10 mouse cellular contexts compared by ENCODE assay signal in genomic region chr11:120903159-120903850, GRCm38 (mm10). TPM values are rescaled to one million over a fixed set of nuclear protein-coding genes. Genes with fewer than 3 reads are reported as not detected.
DNase-seq lines count a peak whose midpoint lies in the region; ATAC-seq and TF ChIP-seq lines count a peak whose summit lies in the region.
"Had no signal": no experiment of that assay in that cellular context is flagged by ENCODE, and none has a peak within 500 bp of the region (broad histone marks: within the 10 kb centered on the region; RNA-seq: fewer than 3 reads in every experiment).

No protein-coding gene starts in this region.

- ATAC-seq in intestine, embryonic 15.5 days: peak; percentile 37
- no peak for ATAC-seq in stomach, postnatal 0 days (ENCODE audit: low FRiP score, low TSS enrichment)

- no peak for TF ChIP-seq CTCF in liver, adult 2 months (IDR thresholded peaks at IDR 0.05; ENCODE audit: low read depth, low read length)
- no peak for TF ChIP-seq CTCF in stomach, postnatal 0 days (IDR thresholded peaks at IDR 0.05; ENCODE audit: low read depth)

- no peaks in the 10 kb centered on the region for H3K27me3 ChIP-seq in heart, embryonic 10.5 days (ENCODE audit: insufficient read depth, poor library complexity, severe bottlenecking)
- H3K27me3 ChIP-seq in liver, adult 2 months (ENCODE audit: control insufficient read depth, insufficient read depth, low read length): no peaks in the 10 kb centered on the region
- H3K27me3 ChIP-seq in intestine, embryonic 15.5 days (replicated peaks): no peaks in the 10 kb centered on the region
- H3K27me3 ChIP-seq in stomach, postnatal 0 days (ENCODE audit: control insufficient read depth, insufficient read depth, low read length): no peaks in the 10 kb centered on the region

- H3K4me2 ChIP-seq in intestine, embryonic 15.5 days (replicated peaks): peak overlapping the region; percentile 33
- peak overlapping the region; percentile 15; the same call in 1 of the 2 replicates for H3K4me2 ChIP-seq in stomach, postnatal 0 days (replicated peaks; ENCODE audit: low read depth)

- no peak for TF ChIP-seq EP300 in stomach, postnatal 0 days (optimal IDR thresholded peaks at IDR 0.05)

- H3K27ac ChIP-seq in heart, embryonic 10.5 days: no peak overlapping the region
- H3K27ac ChIP-seq in liver, adult 2 months (replicated peaks; ENCODE audit: insufficient read depth, low read depth, low read length): peak overlapping the region; percentile 98
- H3K27ac ChIP-seq in intestine, embryonic 15.5 days: peak overlapping the region; percentile 68
- peak overlapping the region; percentile 56 for H3K27ac ChIP-seq in stomach, postnatal 0 days (replicated peaks)

- WGBS in heart, embryonic 10.5 days: 79% methylated on average over 24 of the region's 24 CpGs
- 10% methylated on average over 24 of the region's 24 CpGs for WGBS in liver, adult 2 months
- WGBS in intestine, embryonic 15.5 days: 59% methylated on average over 24 of the region's 24 CpGs
- 68% methylated on average over 24 of the region's 24 CpGs for WGBS in stomach, postnatal 0 days

- H3K4me1 ChIP-seq in heart, embryonic 10.5 days: peaks cover 17% of the 10 kb centered on the region
- H3K4me1 ChIP-seq in liver, adult 2 months (ENCODE audit: control insufficient read depth, insufficient read depth, low read length): peaks cover 14% of the 10 kb centered on the region
- H3K4me1 ChIP-seq in intestine, embryonic 15.5 days (replicated peaks): peaks cover 8% of the 10 kb centered on the region
- H3K4me1 ChIP-seq in stomach, postnatal 0 days (replicated peaks; ENCODE audit: control insufficient read depth, insufficient read depth): no peaks in the 10 kb centered on the region

- TF ChIP-seq POLR2A in liver, adult 2 months (IDR thresholded peaks at IDR 0.05; ENCODE audit: extremely low read depth, insufficient read depth, low read length): no peak

- peak; percentile 22 to 31 for DNase-seq in heart, adult 18-20 months
- DNase-seq in heart, embryonic 10.5 days (ENCODE audit: low spot score): no peak
- DNase-seq in liver, adult 2 months (ENCODE audit: extremely low read depth, low read depth, low spot score): peak; percentile 91
- no peak for DNase-seq in liver
- DNase-seq in stomach, postnatal 0 days (ENCODE audit: low spot score): no peak
- DNase-seq in embryo, embryonic 10 days (ENCODE audit: low spot score): no peak
- DNase-seq in retina, postnatal 1 day: no peak
- DNase-seq: cerebellum, adult 9-11 months had no signal

- H3K4me3 ChIP-seq in heart, embryonic 10.5 days: no peak overlapping the region
- H3K4me3 ChIP-seq in liver, adult 2 months (ENCODE audit: insufficient read depth, low read depth, low read length): peak overlapping the region; percentile 50
- no peak overlapping the region for H3K4me3 ChIP-seq in intestine, embryonic 15.5 days (replicated peaks)
- no peak overlapping the region for H3K4me3 ChIP-seq in stomach, postnatal 0 days (ENCODE audit: low read depth, low read length)
- H3K4me3 ChIP-seq: erythroblast, embryonic 14.5 days had no signal

- H3K9ac ChIP-seq in liver, adult 2 months (ENCODE audit: low read depth, low read length): peak overlapping the region; percentile 69
- H3K9ac ChIP-seq in intestine, embryonic 15.5 days: no peak overlapping the region
- no peak overlapping the region for H3K9ac ChIP-seq in stomach, postnatal 0 days (ENCODE audit: low read length)

- H3K36me3 ChIP-seq in heart, embryonic 10.5 days: peaks cover 18% of the 10 kb centered on the region; the same call in 1 of the 2 replicates
- H3K36me3 ChIP-seq in liver, adult 2 months (ENCODE audit: control insufficient read depth, insufficient read depth, low read length): no peaks in the 10 kb centered on the region
- H3K36me3 ChIP-seq in intestine, embryonic 15.5 days: no peaks in the 10 kb centered on the region; the same call in 1 of the 2 replicates
- H3K36me3 ChIP-seq in stomach, postnatal 0 days (ENCODE audit: control insufficient read depth, insufficient read depth, low read length): no peaks in the 10 kb centered on the region

- H3K79me2 ChIP-seq in liver, adult 2 months (ENCODE audit: control insufficient read depth, insufficient read depth, low read length): no peaks in the 10 kb centered on the region

- no peaks in the 10 kb centered on the region for H3K9me3 ChIP-seq in heart, embryonic 10.5 days
- no peaks in the 10 kb centered on the region for H3K9me3 ChIP-seq in intestine, embryonic 15.5 days
- no peaks in the 10 kb centered on the region for H3K9me3 ChIP-seq in stomach, postnatal 0 days (ENCODE audit: control insufficient read depth, low read length)

RNA-seq across cellular contexts. Expression of gene Ccdc57, which starts 29.4 kb away (rescaled TPM):
- under 1 TPM; 0.65 to 0.77 TPM for total RNA-seq in heart, adult 18-20 months (2021)
- 6.0 and 6.5 TPM in 2 replicates for polyA plus RNA-seq in heart, embryonic 10.5 days (2016; fragmentation: Nextera tagmentation; extraction: Ambion mirVana)
- total RNA-seq in liver, adult 2 months (2014; rRNA removed): 1.5 and 2.3 TPM in 2 replicates
- 0.80 and 1.1 TPM in 2 replicates for polyA plus RNA-seq in liver, adult 2 months (2012; rRNA removed)
- 4.2 and 5.1 TPM in 2 replicates for polyA plus RNA-seq in intestine, embryonic 15.5 days (2015; fragmentation: Nextera tagmentation; extraction: Ambion mirVana)
- polyA plus RNA-seq in stomach, postnatal 0 days (2015; fragmentation: Nextera tagmentation; extraction: Ambion mirVana): 1.1 and 1.4 TPM in 2 replicates

RNA-seq across cellular contexts. Expression of gene Slc16a3, which starts 45.0 kb away (rescaled TPM):
- total RNA-seq in heart, adult 18-20 months (2021): under 1 TPM; 0.77 to 0.87 TPM
- 416 and 440 TPM in 2 replicates for polyA plus RNA-seq in heart, embryonic 10.5 days (2016; fragmentation: Nextera tagmentation; extraction: Ambion mirVana)
- 0.28 and 0.47 TPM in 2 replicates for total RNA-seq in liver, adult 2 months (2014; rRNA removed)
- polyA plus RNA-seq in liver, adult 2 months (2012; rRNA removed): 0.51 and 0.52 TPM in 2 replicates
- polyA plus RNA-seq in intestine, embryonic 15.5 days (2015; fragmentation: Nextera tagmentation; extraction: Ambion mirVana): 84.8 and 96.2 TPM in 2 replicates
- 7.2 and 10.0 TPM in 2 replicates for polyA plus RNA-seq in stomach, postnatal 0 days (2015; fragmentation: Nextera tagmentation; extraction: Ambion mirVana)

Comparison
In these comparisons a context has a peak if more than half of its experiments do, and no peak if none do; other contexts are left out.
1. DNase-seq: peak in heart, adult 18-20 months (2 of 2) and liver, adult 2 months (single experiment); none in heart, embryonic 10.5 days (single experiment), liver (single experiment), stomach, postnatal 0 days (single experiment), embryo, embryonic 10 days (single experiment) and retina, postnatal 1 day (single experiment).